Mouse (Mus musculus): Measurements from ENCODE around the gene Rere. TPM values are rescaled to one million over a fixed set of nuclear protein-coding genes. Genes with fewer than 3 reads are reported as not detected.

Gene Rere
- total RNA-seq, 1 experiment from 2014 or later, result 108 TPM

GRCm38 (mm10) chr4:150426880-150427476, 145.5 kb downstream of the Rere start:
- no peak for DNase-seq

GRCm38 (mm10) chr4:150428762-150429161, 147.3 kb downstream of the Rere start:
- no peak for DNase-seq

GRCm38 (mm10) chr4:150433827-150434574, 152.6 kb downstream of the Rere start:
- no peak for DNase-seq

GRCm38 (mm10) chr4:150435590-150435989, 154.1 kb downstream of the Rere start:
- no peak for DNase-seq

- DNase-seq, result no peak
These were observed 157.2 kb downstream of the Rere start for GRCm38 (mm10) chr4:150438621-150439020.

GRCm38 (mm10) chr4:150441931-150442330, 160.5 kb downstream of the Rere start:
- DNase-seq, result no peak

GRCm38 (mm10) chr4:150444068-150444467, 162.6 kb downstream of the Rere start:
- DNase-seq, result no peak

GRCm38 (mm10) chr4:150446617-150447016, 165.2 kb downstream of the Rere start:
- no peak for DNase-seq

- no peak for DNase-seq
These were observed 166.1 kb downstream of the Rere start for GRCm38 (mm10) chr4:150447517-150447916.

- no peak for DNase-seq
These were observed 167.0 kb downstream of the Rere start for GRCm38 (mm10) chr4:150448433-150448832.

- no peak for DNase-seq
These were observed 168.7 kb downstream of the Rere start for GRCm38 (mm10) chr4:150450081-150450691.

- no peak for DNase-seq
These were observed 170.9 kb downstream of the Rere start for GRCm38 (mm10) chr4:150452155-150452847.

- DNase-seq, result no peak
These were observed 173.3 kb downstream of the Rere start for GRCm38 (mm10) chr4:150454571-150455306.

GRCm38 (mm10) chr4:150455750-150456149, 174.3 kb downstream of the Rere start:
- DNase-seq, result no peak

GRCm38 (mm10) chr4:150456452-150456851, 175.0 kb downstream of the Rere start:
- no peak for DNase-seq

GRCm38 (mm10) chr4:150456886-150457285, 175.4 kb downstream of the Rere start:
- DNase-seq, result no peak

GRCm38 (mm10) chr4:150457353-150457752, 175.9 kb downstream of the Rere start:
- DNase-seq, result no peak

GRCm38 (mm10) chr4:150457771-150458170, 176.3 kb downstream of the Rere start:
- DNase-seq, result no peak

- no peak for DNase-seq
These were observed 177.8 kb downstream of the Rere start for GRCm38 (mm10) chr4:150459022-150459794.

GRCm38 (mm10) chr4:150460451-150460850, 179.0 kb downstream of the Rere start:
- DNase-seq, result no peak

GRCm38 (mm10) chr4:150461011-150461410, 179.6 kb downstream of the Rere start:
- DNase-seq, result no peak
